Mouse (Mus musculus) liver, embryonic 15.5 days (tissue): ENCODE measurements around the gene Zc3h15. TPM values are rescaled to one million over a fixed set of nuclear protein-coding genes. Genes with fewer than 3 reads are reported as not detected.

Experiments
- polyA plus RNA-seq: library from polyadenylated mRNA; unstranded; fragments of >200 nt; fragmentation: Nextera tagmentation; extraction: Ambion mirVana; gene quantifications from 2 replicates; pipeline ENCODE4 v1.2.1, GENCODE M21; 2015

Gene Zc3h15
- polyA plus RNA-seq, 1 experiment from 2014 or later = 47.0 TPM

Other genes with a start within 250 kb of the Zc3h15 start
- 10.7 and 12.4 TPM in 2 replicates for gene Itgav, start 80.0 kb downstream of the Zc3h15 start, polyA plus RNA-seq
- 0.25 and 0.44 TPM in 2 replicates for gene Fam171b, start 168.2 kb downstream of the Zc3h15 start, polyA plus RNA-seq